Mouse (Mus musculus) left cerebral cortex, adult 9 months (tissue): ENCODE measurements around the gene Ube2t.

Experiments
- DNase-seq, 2 experiments: peaks; one replicate each; pipeline ENCODE4 v3.0.0; 2022; ENCODE audit warnings: low spot score in 2 of 2

Gene Ube2t

GRCm38 (mm10) chr1:134995437-134995836 lies 33.1 kb downstream of the Ube2t start:
- no peak for DNase-seq

GRCm38 (mm10) chr1:134995954-134996353 lies 33.6 kb downstream of the Ube2t start:
- no peak for DNase-seq

- DNase-seq = no peak
These were observed 34.1 kb downstream of the Ube2t start for GRCm38 (mm10) chr1:134996471-134996870.

- no peak for DNase-seq
These were observed 35.2 kb downstream of the Ube2t start for GRCm38 (mm10) chr1:134997568-134997967.

GRCm38 (mm10) chr1:134998231-134998630 lies 35.9 kb downstream of the Ube2t start:
- DNase-seq = no peak

- no peak for DNase-seq
These were observed 38.2 kb downstream of the Ube2t start for GRCm38 (mm10) chr1:135000527-135000926.

- no peak for DNase-seq
These were observed 41.0 kb downstream of the Ube2t start for GRCm38 (mm10) chr1:135003346-135003745.

GRCm38 (mm10) chr1:135005696-135006095 lies 43.3 kb downstream of the Ube2t start:
- DNase-seq = no peak

GRCm38 (mm10) chr1:135009833-135010232 lies 47.5 kb downstream of the Ube2t start:
- no peak for DNase-seq

- peak in 1 of 2 experiments; percentile 49 for DNase-seq
These were observed 49.5 kb downstream of the Ube2t start for GRCm38 (mm10) chr1:135011912-135012311.

GRCm38 (mm10) chr1:135012472-135012871 lies 50.1 kb downstream of the Ube2t start:
- no peak for DNase-seq

- no peak for DNase-seq
These were observed 52.6 kb downstream of the Ube2t start for GRCm38 (mm10) chr1:135014921-135015445.

- no peak for DNase-seq
These were observed 54.7 kb downstream of the Ube2t start for GRCm38 (mm10) chr1:135016907-135017655.

- no peak for DNase-seq
These were observed 55.3 kb downstream of the Ube2t start for GRCm38 (mm10) chr1:135017656-135018015.

- DNase-seq = peak in 1 of 2 experiments; percentile 39
These were observed 56.9 kb downstream of the Ube2t start for GRCm38 (mm10) chr1:135019087-135019774.

GRCm38 (mm10) chr1:135019775-135020167 lies 57.4 kb downstream of the Ube2t start:
- no peak for DNase-seq

- DNase-seq = no peak
These were observed 58.0 kb downstream of the Ube2t start for GRCm38 (mm10) chr1:135020281-135020940.

- no peak for DNase-seq
These were observed 58.6 kb downstream of the Ube2t start for GRCm38 (mm10) chr1:135020970-135021369.

- DNase-seq = no peak
These were observed 59.6 kb downstream of the Ube2t start for GRCm38 (mm10) chr1:135021936-135022335.

GRCm38 (mm10) chr1:135023583-135023982 lies 61.2 kb downstream of the Ube2t start:
- DNase-seq = no peak
